Mouse (Mus musculus) liver, postnatal 0 days (tissue): ENCODE results near the gene Slit3.

ENCODE experiments used
- CTCF ChIP-seq: sonication (generic); IDR thresholded peaks from 2 replicates; pipeline ENCODE4 v1.5.1; 2016; ENCODE audit warnings: antibody characterized with exemption, low read depth
- EP300 ChIP-seq: IDR thresholded peaks from 2 replicates; pipeline ENCODE4 v1.6.1; 2016; ENCODE audit warnings: antibody characterized with exemption, low read depth, mild to moderate bottlenecking

GRCm38 (mm10) chr11:35370705-35371104 is 249.7 kb downstream of the Slit3 start:
- TF ChIP-seq EP300 (no peak), CTCF (no peak)
